Mouse (Mus musculus): ENCODE measurements around the gene Tenm4.

DNA sequence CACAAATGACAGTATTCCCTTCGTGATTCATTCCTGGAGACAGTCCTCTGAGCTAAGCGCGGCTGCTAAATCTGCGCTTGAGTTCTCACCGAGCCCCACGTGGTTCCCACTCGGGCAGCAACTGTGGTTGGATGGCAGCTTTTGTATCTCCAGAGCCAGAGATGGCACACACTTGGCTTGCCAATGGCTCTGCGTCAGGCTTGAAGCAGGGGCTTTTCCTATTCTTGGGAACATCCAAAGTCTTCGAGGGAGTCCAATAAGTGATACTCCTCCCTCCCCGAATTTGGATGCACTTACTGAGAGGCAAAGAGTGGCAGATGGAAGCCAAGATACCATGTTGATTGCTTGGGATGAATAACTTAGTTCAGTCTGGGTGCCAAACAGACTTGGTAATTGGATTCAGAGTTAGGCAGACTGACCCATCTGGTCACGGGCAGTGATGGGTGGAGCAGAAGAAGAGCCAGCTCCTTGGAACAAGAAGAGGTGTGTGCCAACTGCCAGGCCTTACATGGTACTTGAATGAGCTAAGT lies 303.6 kb downstream of the Tenm4 start:
- TF ChIP-seq CTCF (conservative IDR thresholded peaks at IDR 0.05 in 1 of 2, IDR thresholded peaks at IDR 0.05 in 1 of 2; ENCODE audit: low read depth in 2 of 2, low read length in 2 of 2) (no peak), EP300 (IDR thresholded peaks at IDR 0.05; ENCODE audit: low read length) (no peak)

Measured in CH12.LX (cell line).